Mouse (Mus musculus) lung, adult 18-20 months (tissue): ENCODE results near the gene Rfwd3.
A peak's percentile ranks its signal among the peaks of the same experiment; 100 is the strongest.
"Not testable (repeated sequence)": the region's sequence is repeated elsewhere in the genome, so short reads cannot be mapped to it uniquely, and the experiment has no call there.

Source experiments
- DNase-seq, 2 experiments: peaks; one replicate each; pipeline ENCODE4 v3.0.0; 2022; ENCODE audit warnings: mixed read lengths in 2 of 2

Gene Rfwd3

GRCm38 (mm10) chr8:111285603-111286002 is 14.4 kb downstream of the Rfwd3 start:
- peak in 1 of 2 experiments; percentile 5 for DNase-seq

GRCm38 (mm10) chr8:111282093-111282492 is 17.9 kb downstream of the Rfwd3 start:
- DNase-seq, result no peak

- no peak for DNase-seq
Observed at GRCm38 (mm10) chr8:111268277-111268676, 31.7 kb downstream of the Rfwd3 start.

GRCm38 (mm10) chr8:111266161-111266560 is 33.9 kb downstream of the Rfwd3 start:
- not testable (repeated sequence) for DNase-seq

GRCm38 (mm10) chr8:111264693-111265220 is 35.3 kb downstream of the Rfwd3 start:
- no peak for DNase-seq

GRCm38 (mm10) chr8:111261981-111262381 is 38.0 kb downstream of the Rfwd3 start:
- DNase-seq, result no peak

- DNase-seq, result no peak
Observed at GRCm38 (mm10) chr8:111260251-111260650, 39.8 kb downstream of the Rfwd3 start.

- DNase-seq, result no peak
Observed at GRCm38 (mm10) chr8:111259408-111259741, 40.6 kb downstream of the Rfwd3 start.

GRCm38 (mm10) chr8:111258631-111259407 is 41.2 kb downstream of the Rfwd3 start, which contains the start of gene Glg1:
Gene Glg1 (minus strand): TSS chr8:111259216.
- peak; percentile 94 for DNase-seq

- DNase-seq, result no peak
Observed at GRCm38 (mm10) chr8:111258010-111258630, 41.9 kb downstream of the Rfwd3 start.

GRCm38 (mm10) chr8:111252487-111253112 is 47.4 kb downstream of the Rfwd3 start:
- DNase-seq, result no peak

- no peak for DNase-seq
Observed at GRCm38 (mm10) chr8:111250111-111250510, 49.9 kb downstream of the Rfwd3 start.

- no peak for DNase-seq
Observed at GRCm38 (mm10) chr8:111248136-111248535, 51.9 kb downstream of the Rfwd3 start.

- DNase-seq, result not testable (repeated sequence)
Observed at GRCm38 (mm10) chr8:111246864-111247263, 53.2 kb downstream of the Rfwd3 start.

GRCm38 (mm10) chr8:111246287-111246830 is 53.7 kb downstream of the Rfwd3 start:
- no peak for DNase-seq

GRCm38 (mm10) chr8:111237301-111237700 is 62.7 kb downstream of the Rfwd3 start:
- DNase-seq, result peak in 1 of 2 experiments; percentile 5

GRCm38 (mm10) chr8:111233730-111234129 is 66.3 kb downstream of the Rfwd3 start:
- no peak for DNase-seq

GRCm38 (mm10) chr8:111224153-111224552 is 75.9 kb downstream of the Rfwd3 start:
- no peak for DNase-seq
